Mouse (Mus musculus) adipocyte (in vitro differentiated cells): Measurements from ENCODE around the gene Spx.

Source experiments
- DNase-seq: peaks from one replicate; pipeline ENCODE4 v3.0.0-alpha.2; 2016; ENCODE audit warnings: low spot score

The Spx gene

DNA sequence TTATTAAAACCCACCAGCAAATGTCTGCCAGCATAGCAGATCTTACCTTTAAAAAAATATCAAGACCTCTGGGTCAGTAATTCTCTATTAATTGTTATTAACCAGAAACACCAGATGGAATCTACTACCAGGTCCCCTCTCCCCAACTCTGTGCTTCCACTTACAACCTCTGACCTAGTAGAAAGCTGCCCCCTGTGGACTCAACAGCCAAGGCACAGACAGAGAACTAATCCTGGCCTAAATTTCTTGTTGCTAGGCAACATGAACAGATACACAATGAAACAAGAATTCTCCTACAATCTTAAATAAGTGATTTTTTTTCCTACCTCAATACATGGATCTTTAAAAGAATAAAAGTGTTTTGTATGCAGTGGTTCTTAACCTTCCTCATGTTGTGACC lies 15.8 kb downstream of the Spx start:
- DNase-seq: no peak

DNA sequence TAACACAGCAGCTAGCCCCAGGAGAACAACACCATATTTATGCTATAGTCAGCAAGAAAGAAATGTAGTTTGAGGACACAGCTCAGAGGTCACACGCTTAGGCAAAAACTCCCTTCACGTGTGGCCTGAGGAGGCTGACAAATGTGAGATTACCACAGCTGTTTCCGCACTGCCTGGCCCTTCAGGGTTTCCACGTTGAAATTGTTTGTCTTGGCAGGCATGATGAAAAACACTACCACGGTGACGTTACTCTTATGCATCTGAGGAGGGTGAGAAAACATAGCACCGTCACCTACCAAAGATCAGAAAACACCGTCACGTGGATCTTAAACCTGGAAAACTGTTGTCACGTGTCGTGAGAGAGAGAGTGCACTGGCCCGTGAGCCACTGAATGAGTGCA lies 38.1 kb downstream of the Spx start:
- DNase-seq: no peak

DNA sequence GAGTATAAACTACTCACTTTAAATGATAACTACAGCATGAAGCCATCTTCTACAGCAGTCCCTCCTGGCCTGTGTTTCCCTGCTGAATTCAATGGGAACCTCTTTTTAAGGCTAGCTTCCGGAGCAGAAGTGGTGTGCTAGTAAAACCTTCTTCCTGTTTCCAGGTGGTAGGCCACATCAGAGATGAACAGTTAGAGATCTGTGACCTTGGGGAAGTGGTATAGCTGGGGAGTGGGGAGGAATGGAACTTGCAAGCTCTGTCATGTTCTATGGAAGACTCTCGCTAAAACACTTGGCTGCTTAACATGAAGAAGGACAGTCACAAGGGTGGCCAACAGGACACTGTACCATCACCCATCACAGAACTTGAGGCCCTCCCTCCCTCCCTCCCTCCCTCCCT lies 40.1 kb downstream of the Spx start:
- no peak for DNase-seq

GRCm38 (mm10) chr6:142455314-142455996 lies 42.2 kb downstream of the Spx start:
- DNase-seq: no peak

DNA sequence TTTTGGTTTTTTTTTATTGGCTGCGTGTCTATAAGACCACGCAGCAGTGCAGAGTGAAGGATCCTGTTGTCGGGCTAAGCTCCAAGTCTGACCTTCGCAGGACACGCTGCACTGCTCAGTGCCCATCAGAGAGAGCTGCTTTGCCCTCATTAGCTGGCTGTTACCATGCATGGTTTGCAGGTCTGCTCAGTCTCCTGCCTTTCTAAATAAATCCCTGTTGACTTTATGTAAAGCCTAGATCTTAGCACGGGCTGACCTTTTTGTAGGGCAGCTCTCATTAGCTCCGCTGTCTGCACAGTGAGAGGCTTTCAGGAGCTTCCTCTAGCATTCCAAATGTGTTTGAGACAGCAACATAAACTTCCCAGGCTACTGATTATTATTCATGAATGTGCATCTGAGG lies 44.8 kb downstream of the Spx start:
- DNase-seq: no peak

- DNase-seq: no peak
Measured at GRCm38 (mm10) chr6:142459017-142459678, 45.9 kb downstream of the Spx start.

- no peak for DNase-seq
Measured at GRCm38 (mm10) chr6:142462194-142462593, 49.0 kb downstream of the Spx start.
